Mouse (Mus musculus): ENCODE data around the gene Sgpp2.

DNA sequence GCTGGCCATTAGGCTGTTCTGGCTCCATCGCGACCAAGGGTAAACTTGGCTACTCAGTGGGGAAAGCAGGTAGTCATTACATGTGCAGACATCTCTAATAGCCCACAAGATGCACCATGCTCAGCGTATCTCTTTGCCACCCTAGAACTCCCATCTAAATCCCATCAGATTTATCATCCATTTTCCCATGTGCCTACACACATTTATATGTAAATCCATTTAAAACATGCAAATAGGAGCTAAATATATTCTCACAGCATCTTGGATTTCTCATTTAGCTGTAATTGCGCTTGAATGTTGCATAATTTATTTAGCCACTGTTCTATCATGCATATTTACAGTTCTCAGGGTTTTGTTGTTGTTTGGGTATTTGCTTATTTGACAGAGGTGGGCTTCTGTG, 70.8 kb downstream of the Sgpp2 start:
- TF ChIP-seq POLR2A (IDR thresholded peaks at IDR 0.05; ENCODE audit: low read depth, low read length) (no peak), CTCF (IDR thresholded peaks at IDR 0.05; ENCODE audit: extremely low read depth, insufficient read depth, insufficient read length, insufficient replicate concordance) (no peak)
